Mouse (Mus musculus) midbrain, postnatal 0 days (tissue): ENCODE results near the gene Lce1i. TPM values are rescaled to one million over a fixed set of nuclear protein-coding genes. Genes with fewer than 3 reads are reported as not detected.

Experiments used
- ATAC-seq: fragments of 200-750 bp; cut with Nextera tagmentation; 2 replicates; pipeline ENCODE4 v1.8.0; 2017; ENCODE audit warnings: moderate number of reproducible peaks, mild to moderate bottlenecking, moderate TSS enrichment, moderate library complexity; ENCODE audit not compliant: low FRiP score
- DNase-seq: peaks from one replicate; pipeline ENCODE4 v3.0.0-alpha.2; 2015; ENCODE audit warnings: low spot score
- H3K27ac ChIP-seq: fragments of 300-500 bp; sonication (generic); 2 replicates; pipeline ENCODE4 v1.5.1; 2014; ENCODE audit warnings: low read depth, mild to moderate bottlenecking, low read length, mixed read lengths
- H3K27me3 ChIP-seq: fragments of 300-500 bp; sonication (generic); 2 replicates; pipeline ENCODE4 v1.6.1; 2014; ENCODE audit warnings: low read length, control low read depth, mixed read lengths; ENCODE audit not compliant: insufficient read depth
- H3K36me3 ChIP-seq: fragments of 300-500 bp; sonication (generic); 2 replicates; pipeline ENCODE4 v1.6.1; 2014; ENCODE audit warnings: low read length, control low read depth, mixed read lengths; ENCODE audit not compliant: insufficient read depth
- H3K4me1 ChIP-seq: fragments of 300-500 bp; sonication (generic); 2 replicates; pipeline ENCODE4 v1.6.1; 2014; ENCODE audit warnings: mild to moderate bottlenecking, control low read depth, antibody characterized with exemption, low read length, mixed read lengths; ENCODE audit not compliant: insufficient read depth
- H3K4me2 ChIP-seq: fragments of 300-500 bp; sonication (generic); 2 replicates; pipeline ENCODE4 v1.6.1; 2014; ENCODE audit warnings: low read depth, mild to moderate bottlenecking, low read length, mixed read lengths; ENCODE audit not compliant: poor library complexity, severe bottlenecking
- H3K4me3 ChIP-seq: fragments of 300-500 bp; sonication (generic); 2 replicates; pipeline ENCODE4 v1.5.1; 2014; ENCODE audit warnings: low read depth, mild to moderate bottlenecking, low read length, moderate library complexity
- H3K9ac ChIP-seq: fragments of 300-500 bp; sonication (generic); replicated peaks from 2 replicates; pipeline ENCODE4 v1.6.1; 2014; ENCODE audit warnings: mild to moderate bottlenecking, low read length, moderate library complexity, mixed read lengths; ENCODE audit not compliant: poor library complexity, severe bottlenecking
- H3K9me3 ChIP-seq: fragments of 300-500 bp; sonication (generic); 2 replicates; pipeline ENCODE4 v1.6.1; 2016; ENCODE audit warnings: low read length, control low read depth
- CTCF ChIP-seq: IDR thresholded peaks from 2 replicates; pipeline ENCODE4 v1.5.1; 2016; ENCODE audit warnings: antibody characterized with exemption, mild to moderate bottlenecking
- WGBS: fragments of 180-500 bp; shearing (Covaris S2); extraction: QIAGEN DNeasy Blood & Tissue Kit; methylation state at CpG from one replicate; pipeline ENCODE4 v1.1.7; 2014; 5-methylcytosine and 5-hydroxymethylcytosine counted together
- polyA plus RNA-seq: library from polyadenylated mRNA; unstranded; fragments of >200 nt; fragmentation: Nextera tagmentation; extraction: Ambion mirVana; gene quantifications from 2 replicates; pipeline ENCODE4 v1.2.1, GENCODE M21; 2015
- total RNA-seq: library from RNA; depleted of rRNA; stranded (reverse); fragments of >200 nt; gene quantifications from 2 replicates; pipeline ENCODE4 v1.2.3, GENCODE M21; 2014; rRNA removed

The Lce1i gene
- total and polyA plus RNA-seq, 2 experiments from 2014 or later, result 0.66 TPM; not detected in 1

- H3K27ac ChIP-seq, result no peak within 1 kb of the TSS
- H3K4me1 ChIP-seq, result no peaks in the 10 kb centered on the region
- WGBS, result 93% methylated on average over 1 of the region's 1 CpGs
- no peak for ATAC-seq
- H3K36me3 ChIP-seq, result no peaks in the 10 kb centered on the region
- H3K4me3 ChIP-seq, result no peak within 1 kb of the TSS
- H3K9ac ChIP-seq, result no peak within 1 kb of the TSS
- no peak for TF ChIP-seq CTCF
- H3K27me3 ChIP-seq, result no peaks in the 10 kb centered on the region
- no peak within 1 kb of the TSS for H3K4me2 ChIP-seq
- no peak for DNase-seq
- no peaks in the 10 kb centered on the region for H3K9me3 ChIP-seq
Observed at GRCm38 (mm10) chr3:92790414-92790813, 11.7 kb upstream of the Lce1i start, which contains the start of gene Lce1j. TSS of gene Lce1j (minus strand) at chr3:92790514.

- peak; percentile 41 for TF ChIP-seq CTCF
- H3K27me3 ChIP-seq, result no peaks in the 10 kb centered on the region
- no peak overlapping the region for H3K27ac ChIP-seq
- no peaks in the 10 kb centered on the region for H3K9me3 ChIP-seq
- 23% methylated on average over 3 of the region's 3 CpGs for WGBS
- H3K36me3 ChIP-seq, result no peaks in the 10 kb centered on the region
- no peak overlapping the region for H3K9ac ChIP-seq
- ATAC-seq (no peak), DNase-seq (peak; percentile 1)
- no peaks in the 10 kb centered on the region for H3K4me1 ChIP-seq
- no peak overlapping the region for H3K4me2 ChIP-seq
- H3K4me3 ChIP-seq, result no peak overlapping the region
Observed at GRCm38 (mm10) chr3:92771573-92771972, 7.1 kb downstream of the Lce1i start.

GRCm38 (mm10) chr3:92764965-92765364, 13.7 kb downstream of the Lce1i start, which contains the start of gene Lce1h:
TSS of gene Lce1h (minus strand) at chr3:92765065.
- DNase-seq (no peak), ATAC-seq (no peak)
- Histone ChIP-seq H3K36me3 (no peaks in the 10 kb centered on the region), H3K4me3 (no peak within 1 kb of the TSS), H3K9me3 (no peaks in the 10 kb centered on the region), H3K4me1 (no peaks in the 10 kb centered on the region), H3K4me2 (no peak within 1 kb of the TSS), H3K9ac (no peak within 1 kb of the TSS), H3K27me3 (no peaks in the 10 kb centered on the region), H3K27ac (no peak within 1 kb of the TSS)
- TF ChIP-seq CTCF, result no peak
- 100% methylated on average over 1 of the region's 1 CpGs for WGBS

- 39% methylated on average over 3 of the region's 3 CpGs for WGBS
- ATAC-seq, result no peak
Observed at GRCm38 (mm10) chr3:92753197-92753596, 25.5 kb downstream of the Lce1i start.

GRCm38 (mm10) chr3:92752238-92752637, 26.5 kb downstream of the Lce1i start, which contains the start of gene Lce1g:
TSS of gene Lce1g (minus strand) at chr3:92752338.
- no peak within 1 kb of the TSS for H3K4me3 ChIP-seq
- ATAC-seq (no peak), DNase-seq (no peak)
- no peak within 1 kb of the TSS for H3K27ac ChIP-seq
- no peak within 1 kb of the TSS for H3K4me2 ChIP-seq
- no peaks in the 10 kb centered on the region for H3K36me3 ChIP-seq
- H3K9me3 ChIP-seq, result no peaks in the 10 kb centered on the region
- WGBS, result 90% methylated on average over 1 of the region's 1 CpGs
- no peak for TF ChIP-seq CTCF
- no peak within 1 kb of the TSS for H3K9ac ChIP-seq
- H3K27me3 ChIP-seq, result no peaks in the 10 kb centered on the region
- H3K4me1 ChIP-seq, result no peaks in the 10 kb centered on the region

More at GRCm38 (mm10) chr3:92753197-92753596, 25.5 kb downstream of the Lce1i start:
- H3K9me3 ChIP-seq, result no peaks in the 10 kb centered on the region
- H3K27ac ChIP-seq, result no peak overlapping the region
- no peaks in the 10 kb centered on the region for H3K27me3 ChIP-seq
- H3K4me3 ChIP-seq, result no peak overlapping the region
- no peak overlapping the region for H3K9ac ChIP-seq
- peak; percentile 50 for TF ChIP-seq CTCF
- DNase-seq, result peak; percentile 4
- no peaks in the 10 kb centered on the region for H3K4me1 ChIP-seq
- no peak overlapping the region for H3K4me2 ChIP-seq
- H3K36me3 ChIP-seq, result no peaks in the 10 kb centered on the region

- Histone ChIP-seq H3K4me2 (no peak within 1 kb of the TSS), H3K9me3 (no peaks in the 10 kb centered on the region), H3K27ac (no peak within 1 kb of the TSS), H3K4me1 (no peaks in the 10 kb centered on the region), H3K9ac (no peak within 1 kb of the TSS), H3K4me3 (no peak within 1 kb of the TSS), H3K36me3 (no peaks in the 10 kb centered on the region), H3K27me3 (no peaks in the 10 kb centered on the region)
- WGBS, result 67% methylated on average over 1 of the region's 1 CpGs
- no peak for TF ChIP-seq CTCF
- ATAC-seq, result no peak
- DNase-seq, result no peak
Observed at GRCm38 (mm10) chr3:92738996-92739395, 39.7 kb downstream of the Lce1i start, which contains the start of gene Gm38119. TSS of gene Gm38119 (minus strand) at chr3:92739096.

Other genes with a start within 250 kb of the Lce1i start
- not detected in 2 replicates for gene 2310046K23Rik, start 244.4 kb downstream of the Lce1i start, total RNA-seq
- not detected in 2 replicates for gene 2310046K23Rik, start 244.4 kb downstream of the Lce1i start, polyA plus RNA-seq
- 0.82 TPM in 1 of 2 replicates, not detected in the other for gene Ivl, start 205.2 kb downstream of the Lce1i start, total RNA-seq
- gene Ivl, start 205.2 kb downstream of the Lce1i start, polyA plus RNA-seq, result not detected in 2 replicates
- gene Smcp, start 189.9 kb downstream of the Lce1i start, total RNA-seq, result not detected in 2 replicates
- not detected in 2 replicates for gene Smcp, start 189.9 kb downstream of the Lce1i start, polyA plus RNA-seq
- not detected in 2 replicates for gene 2210017I01Rik, start 171.4 kb downstream of the Lce1i start, total RNA-seq
- not detected in 2 replicates for gene 2210017I01Rik, start 171.4 kb downstream of the Lce1i start, polyA plus RNA-seq
- gene Lce6a, start 157.2 kb downstream of the Lce1i start, total RNA-seq, result not detected in 2 replicates
- not detected in 2 replicates for gene Lce6a, start 157.2 kb downstream of the Lce1i start, polyA plus RNA-seq
- 0.99 TPM in 1 of 2 replicates, not detected in the other for gene Lce1a1, start 130.6 kb downstream of the Lce1i start, total RNA-seq
- not detected in 2 replicates for gene Lce1a1, start 130.6 kb downstream of the Lce1i start, polyA plus RNA-seq
- 2.7 TPM in 1 of 2 replicates, not detected in the other for gene Lce1b, start 122.0 kb downstream of the Lce1i start, total RNA-seq
- gene Lce1b, start 122.0 kb downstream of the Lce1i start, polyA plus RNA-seq, result not detected in 2 replicates
- gene Lce1a2, start 108.6 kb downstream of the Lce1i start, total RNA-seq, result not detected in 2 replicates
- not detected in 2 replicates for gene Lce1a2, start 108.6 kb downstream of the Lce1i start, polyA plus RNA-seq
- gene Lce1c, start 99.7 kb downstream of the Lce1i start, total RNA-seq, result 4.8 TPM in 1 of 2 replicates, not detected in the other
- not detected in 2 replicates for gene Lce1c, start 99.7 kb downstream of the Lce1i start, polyA plus RNA-seq
- 1.4 TPM in 1 of 2 replicates, not detected in the other for gene Lce1d, start 91.7 kb downstream of the Lce1i start, total RNA-seq
- gene Lce1d, start 91.7 kb downstream of the Lce1i start, polyA plus RNA-seq, result not detected in 2 replicates
- not detected in 2 replicates for gene Lce1e, start 69.8 kb downstream of the Lce1i start, total RNA-seq
- not detected in 2 replicates for gene Lce1e, start 69.8 kb downstream of the Lce1i start, polyA plus RNA-seq
- gene Lce1f, start 58.5 kb downstream of the Lce1i start, total RNA-seq, result not detected in 2 replicates
- not detected in 2 replicates for gene Lce1f, start 58.5 kb downstream of the Lce1i start, polyA plus RNA-seq
- gene Gm38119, start 39.8 kb downstream of the Lce1i start, total RNA-seq, result not detected in 2 replicates
- gene Gm38119, start 39.8 kb downstream of the Lce1i start, polyA plus RNA-seq, result not detected in 2 replicates
- 1.9 TPM in 1 of 2 replicates, not detected in the other for gene Lce1g, start 26.6 kb downstream of the Lce1i start, total RNA-seq
- not detected in 2 replicates for gene Lce1g, start 26.6 kb downstream of the Lce1i start, polyA plus RNA-seq
- not detected in 2 replicates for gene Lce1h, start 13.8 kb downstream of the Lce1i start, total RNA-seq
- not detected in 2 replicates for gene Lce1h, start 13.8 kb downstream of the Lce1i start, polyA plus RNA-seq
- not detected in 2 replicates for gene Lce1j, start 11.6 kb upstream of the Lce1i start, total RNA-seq
- not detected in 2 replicates for gene Lce1j, start 11.6 kb upstream of the Lce1i start, polyA plus RNA-seq
- not detected in 2 replicates for gene Lce1k, start 29.0 kb upstream of the Lce1i start, total RNA-seq
- gene Lce1k, start 29.0 kb upstream of the Lce1i start, polyA plus RNA-seq, result not detected in 2 replicates
- 0.82 TPM in 1 of 2 replicates, not detected in the other for gene Kprp, start 48.3 kb upstream of the Lce1i start, total RNA-seq
- gene Kprp, start 48.3 kb upstream of the Lce1i start, polyA plus RNA-seq, result not detected in 2 replicates
- gene Lce1l, start 72.4 kb upstream of the Lce1i start, total RNA-seq, result not detected in 2 replicates
- gene Lce1l, start 72.4 kb upstream of the Lce1i start, polyA plus RNA-seq, result not detected in 2 replicates
- gene 2310050C09Rik, start 91.3 kb upstream of the Lce1i start, total RNA-seq, result 0.71 TPM in 1 of 2 replicates, not detected in the other
- not detected in 2 replicates for gene 2310050C09Rik, start 91.3 kb upstream of the Lce1i start, polyA plus RNA-seq
- not detected in 2 replicates for gene Lce3a, start 147.3 kb upstream of the Lce1i start, total RNA-seq
- gene Lce3a, start 147.3 kb upstream of the Lce1i start, polyA plus RNA-seq, result not detected in 2 replicates
- not detected in 2 replicates for gene Lce3b, start 154.1 kb upstream of the Lce1i start, total RNA-seq
- not detected in 2 replicates for gene Lce3b, start 154.1 kb upstream of the Lce1i start, polyA plus RNA-seq
- gene Lce3c, start 165.6 kb upstream of the Lce1i start, total RNA-seq, result not detected in 2 replicates
- not detected in 2 replicates for gene Lce3c, start 165.6 kb upstream of the Lce1i start, polyA plus RNA-seq
- gene Lce3d, start 178.5 kb upstream of the Lce1i start, total RNA-seq, result not detected in 2 replicates
- gene Lce3d, start 178.5 kb upstream of the Lce1i start, polyA plus RNA-seq, result not detected in 2 replicates
- not detected in 2 replicates for gene Lce3e, start 188.2 kb upstream of the Lce1i start, total RNA-seq
- not detected in 2 replicates for gene Lce3e, start 188.2 kb upstream of the Lce1i start, polyA plus RNA-seq
- not detected in 2 replicates for gene Lce3f, start 213.3 kb upstream of the Lce1i start, total RNA-seq
- not detected in 2 replicates for gene Lce3f, start 213.3 kb upstream of the Lce1i start, polyA plus RNA-seq
- gene Crct1, start 236.8 kb upstream of the Lce1i start, total RNA-seq, result 1.7 and 6.4 TPM in 2 replicates
- gene Crct1, start 236.8 kb upstream of the Lce1i start, polyA plus RNA-seq, result 1.3 and 2.5 TPM in 2 replicates
- gene Lce1m, start 240.2 kb upstream of the Lce1i start, total RNA-seq, result 15.7 TPM in 1 of 2 replicates, not detected in the other
- not detected in 2 replicates for gene Lce1m, start 240.2 kb upstream of the Lce1i start, polyA plus RNA-seq